Mouse (Mus musculus) CH12F3 (cell line): ENCODE data around the gene Ank2.
"Not testable (repeated sequence)": the region's sequence is repeated elsewhere in the genome, so short reads cannot be mapped to it uniquely, and the experiment has no call there.

Source experiments
- in situ Hi-C: fragments of 300-500 bp; cut with MboI; formaldehyde crosslinking; loops from 2 replicates; pipeline ENCODE4 v1.14.3; 2020; ENCODE audit warnings: low sequenced_read_pairs

Ank2 gene

GRCm38 (mm10) chr3:127487302-127487701, 11.8 kb downstream of the Ank2 start:
- in situ Hi-C loops: no loop called here

GRCm38 (mm10) chr3:127485174-127485573, 14.0 kb downstream of the Ank2 start:
- in situ Hi-C loops: no loop called here

- in situ Hi-C loops: no loop called here
Measured at GRCm38 (mm10) chr3:127481658-127482057, 17.5 kb downstream of the Ank2 start.

GRCm38 (mm10) chr3:127480369-127480768, 18.8 kb downstream of the Ank2 start:
- in situ Hi-C loops: not testable (repeated sequence)

GRCm38 (mm10) chr3:127474115-127474514, 25.0 kb downstream of the Ank2 start:
- in situ Hi-C loops: no loop called here

GRCm38 (mm10) chr3:127469164-127469752, 29.9 kb downstream of the Ank2 start:
- in situ Hi-C loops: no loop called here

GRCm38 (mm10) chr3:127468569-127468968, 30.6 kb downstream of the Ank2 start:
- in situ Hi-C loops: no loop called here

GRCm38 (mm10) chr3:127463816-127464480, 35.2 kb downstream of the Ank2 start:
- in situ Hi-C loops: no loop called here

- in situ Hi-C loops: no loop called here
Measured at GRCm38 (mm10) chr3:127463165-127463564, 36.0 kb downstream of the Ank2 start.

GRCm38 (mm10) chr3:127462413-127462812, 36.7 kb downstream of the Ank2 start:
- in situ Hi-C loops: no loop called here

- in situ Hi-C loops: no loop called here
Measured at GRCm38 (mm10) chr3:127460891-127461437, 38.2 kb downstream of the Ank2 start.

GRCm38 (mm10) chr3:127459858-127460257, 39.3 kb downstream of the Ank2 start:
- in situ Hi-C loops: loop anchor here (10.0 kb wide), 1 partner anchor 135 kb away; no protein-coding TSS in a partner anchor

GRCm38 (mm10) chr3:127458925-127459324, 40.2 kb downstream of the Ank2 start:
- in situ Hi-C loops: loop anchor here (10.0 kb wide), 1 partner anchor 134 kb away; no protein-coding TSS in a partner anchor

GRCm38 (mm10) chr3:127458420-127458798, 40.7 kb downstream of the Ank2 start:
- in situ Hi-C loops: loop anchor here (10.0 kb wide), 1 partner anchor 134 kb away; no protein-coding TSS in a partner anchor

GRCm38 (mm10) chr3:127457761-127458419, 41.3 kb downstream of the Ank2 start:
- in situ Hi-C loops: loop anchor here (10.0 kb wide), 1 partner anchor 133 kb away; no protein-coding TSS in a partner anchor

GRCm38 (mm10) chr3:127453738-127454137, 45.4 kb downstream of the Ank2 start:
- in situ Hi-C loops: loop anchor here (5.0 to 10.0 kb wide), 2 partner anchors 94 to 129 kb away; no protein-coding TSS in a partner anchor

GRCm38 (mm10) chr3:127453254-127453653, 45.9 kb downstream of the Ank2 start:
- in situ Hi-C loops: loop anchor here (5.0 to 10.0 kb wide), 2 partner anchors 94 to 128 kb away; no protein-coding TSS in a partner anchor

- in situ Hi-C loops: loop anchor here (5.0 to 10.0 kb wide), 2 partner anchors 95 to 127 kb away; no protein-coding TSS in a partner anchor
Measured at GRCm38 (mm10) chr3:127452233-127452632, 46.9 kb downstream of the Ank2 start.

- in situ Hi-C loops: loop anchor here (5.0 to 10.0 kb wide), 2 partner anchors 96 to 127 kb away; no protein-coding TSS in a partner anchor
Measured at GRCm38 (mm10) chr3:127451741-127452140, 47.4 kb downstream of the Ank2 start.

- in situ Hi-C loops: loop anchor here (5.0 to 10.0 kb wide), 2 partner anchors 96 to 126 kb away; no protein-coding TSS in a partner anchor
Measured at GRCm38 (mm10) chr3:127451070-127451469, 48.1 kb downstream of the Ank2 start.

- in situ Hi-C loops: no loop called here
Measured at GRCm38 (mm10) chr3:127446173-127446572, 53.0 kb downstream of the Ank2 start.
